Mouse (Mus musculus) MEL (cell line): ENCODE measurements at regions not wholly inside any gene's neighbourhood (a gene's known extent, or its start where the extent isn't known, plus 50 kb on each side); places are given as distances from the start of the nearest gene placed in this dataset.
A peak's percentile ranks its signal among the peaks of the same experiment; 100 is the strongest.
"Not testable (repeated sequence)": the region's sequence is repeated elsewhere in the genome, so short reads cannot be mapped to it uniquely, and the experiment has no call there.

Source experiments
- DNase-seq: peaks from one replicate; pipeline ENCODE4 v3.0.0; 2011; ENCODE audit warnings: low read depth, low spot score
- H3K27ac ChIP-seq: 2 replicates; pipeline ENCODE4 v1.5.1; 2012; ENCODE audit warnings: low read depth, mild to moderate bottlenecking, control low read depth, low read length, moderate library complexity; ENCODE audit not compliant: control insufficient read depth
- H3K27me3 ChIP-seq, 2 experiments: fragments of 150-350 bp in 1 of 2; sonication (generic) in 1 of 2; 2 replicates each; pipeline ENCODE4 v1.6.1; 2012; ENCODE audit warnings: low read length in 2 of 2, mild to moderate bottlenecking in 2 of 2, improper control_type of control experiment in 1 of 2, moderate library complexity in 1 of 2; ENCODE audit not compliant: insufficient read depth in 2 of 2, control insufficient read depth in 1 of 2
- H3K36me3 ChIP-seq, 2 experiments: 2 replicates each; pipeline ENCODE4 v1.6.1; 2012 to 2014; ENCODE audit warnings: low read length in 2 of 2, improper control_type of control experiment in 1 of 2, inconsistent platforms in 1 of 2, mild to moderate bottlenecking in 1 of 2; ENCODE audit not compliant: insufficient read depth in 2 of 2, control insufficient read depth in 1 of 2
- H3K4me1 ChIP-seq, 2 experiments: fragments of 150-350 bp in 1 of 2; sonication (generic) in 1 of 2; 2 replicates each; pipeline ENCODE4 v1.6.1; 2012; ENCODE audit warnings: low read length in 2 of 2, improper control_type of control experiment in 1 of 2, mild to moderate bottlenecking in 1 of 2; ENCODE audit not compliant: insufficient read depth in 2 of 2, control insufficient read depth in 1 of 2
- H3K4me3 ChIP-seq, 2 experiments: fragments of 150-350 bp in 1 of 2; sonication (generic) in 1 of 2; 2 replicates each; pipeline ENCODE4 v1.5.1; 2012; ENCODE audit warnings: low read depth in 2 of 2, low read length in 2 of 2, mild to moderate bottlenecking in 2 of 2, moderate library complexity in 2 of 2, control low read depth in 1 of 2, improper control_type of control experiment in 1 of 2; ENCODE audit not compliant: control insufficient read depth in 1 of 2, insufficient read depth in 1 of 2
- H3K79me2 ChIP-seq: 2 replicates; pipeline ENCODE4 v1.6.1; 2012; ENCODE audit warnings: mild to moderate bottlenecking, low read length, moderate library complexity; ENCODE audit not compliant: control insufficient read depth, poor library complexity, insufficient read depth
- H3K9ac ChIP-seq: 2 replicates; pipeline ENCODE4 v1.6.1; 2012; ENCODE audit warnings: low read depth, mild to moderate bottlenecking, control low read depth, low read length, moderate library complexity; ENCODE audit not compliant: control insufficient read depth, poor library complexity, severe bottlenecking
- H3K9me3 ChIP-seq: fragments of 150-350 bp; sonication (generic); replicated peaks from 2 replicates; pipeline ENCODE4 v1.6.1; 2012; ENCODE audit warnings: mild to moderate bottlenecking, low read length, improper control_type of control experiment, moderate library complexity; ENCODE audit not compliant: insufficient read depth
- BHLHE40 ChIP-seq: IDR thresholded peaks from 2 replicates; pipeline ENCODE4 v1.6.1; 2012; ENCODE audit warnings: low read depth, mild to moderate bottlenecking, inconsistent platforms, low read length, improper control_type of control experiment, borderline replicate concordance
- CHD2 ChIP-seq: IDR thresholded peaks from 2 replicates; pipeline ENCODE4 v1.6.1; 2011; ENCODE audit warnings: low read length, improper control_type of control experiment
- CTCF ChIP-seq, 3 experiments: IDR thresholded peaks in 2 of 3; conservative IDR thresholded peaks in 1 of 3; 2 replicates each; pipeline ENCODE4 v1.5.1; 2011 to 2012; ENCODE audit warnings: low read length in 3 of 3, low read depth in 2 of 3, mild to moderate bottlenecking in 2 of 3, improper control_type of control experiment in 1 of 3, inconsistent platforms in 1 of 3, mixed read lengths in 1 of 3, moderate library complexity in 1 of 3; ENCODE audit not compliant: control insufficient read depth in 1 of 3, insufficient read depth in 1 of 3, poor library complexity in 1 of 3, severe bottlenecking in 1 of 3
- E2F4 ChIP-seq: IDR thresholded peaks from 2 replicates; pipeline ENCODE4 v1.6.1; 2011; ENCODE audit warnings: low read depth, low read length, improper control_type of control experiment, borderline replicate concordance
- GABPA ChIP-seq: IDR thresholded peaks from 2 replicates; pipeline ENCODE4 v1.6.1; 2012; ENCODE audit warnings: low read depth, mild to moderate bottlenecking, inconsistent platforms, low read length, improper control_type of control experiment, moderate library complexity
- GATA1 ChIP-seq: IDR thresholded peaks from 2 replicates; pipeline ENCODE4 v1.6.1; 2011; ENCODE audit warnings: low read depth, low read length, improper control_type of control experiment
- HCFC1 ChIP-seq: IDR thresholded peaks from 2 replicates; pipeline ENCODE4 v1.6.1; 2012; ENCODE audit warnings: low read depth, mild to moderate bottlenecking, inconsistent platforms, low read length, improper control_type of control experiment, moderate library complexity
- KAT2A ChIP-seq: conservative IDR thresholded peaks from 2 replicates; pipeline ENCODE4 v1.6.1; 2012; ENCODE audit warnings: low read depth, low read length, improper control_type of control experiment, inconsistent platforms
- MAFK ChIP-seq: IDR thresholded peaks from 2 replicates; pipeline ENCODE4 v1.6.1; 2011; ENCODE audit warnings: low read depth, mild to moderate bottlenecking, low read length, improper control_type of control experiment, borderline replicate concordance
- MXI1 ChIP-seq: IDR thresholded peaks from 2 replicates; pipeline ENCODE4 v1.6.1; 2011; ENCODE audit warnings: mild to moderate bottlenecking, low read depth, low read length, improper control_type of control experiment
- NRF1 ChIP-seq: IDR thresholded peaks from 2 replicates; pipeline ENCODE4 v1.6.1; 2014; ENCODE audit warnings: low read depth, mild to moderate bottlenecking, inconsistent platforms, low read length, improper control_type of control experiment, moderate library complexity; ENCODE audit not compliant: poor library complexity, insufficient read depth, severe bottlenecking
- POLR2AphosphoS5 ChIP-seq: IDR thresholded peaks from 2 replicates; pipeline ENCODE4 v1.6.1; 2012; ENCODE audit warnings: low read depth, borderline replicate concordance, mild to moderate bottlenecking, inconsistent platforms, low read length, moderate library complexity, mixed read lengths
- RAD21 ChIP-seq: IDR thresholded peaks from 2 replicates; pipeline ENCODE4 v1.6.1; 2011; ENCODE audit warnings: mild to moderate bottlenecking, low read depth, low read length, improper control_type of control experiment
- SIN3A ChIP-seq: IDR thresholded peaks from 2 replicates; pipeline ENCODE4 v1.6.1; 2012; ENCODE audit warnings: low read length, improper control_type of control experiment, inconsistent platforms
- SMC3 ChIP-seq: IDR thresholded peaks from 2 replicates; pipeline ENCODE4 v1.6.1; 2011; ENCODE audit warnings: low read depth, low read length, improper control_type of control experiment
- TAL1 ChIP-seq: IDR thresholded peaks from 2 replicates; pipeline ENCODE4 v1.6.1; 2012; ENCODE audit warnings: mild to moderate bottlenecking, inconsistent platforms, low read length, moderate library complexity, mixed read lengths
- TCF12 ChIP-seq: IDR thresholded peaks from 2 replicates; pipeline ENCODE4 v1.6.1; 2014; ENCODE audit warnings: low read depth, mild to moderate bottlenecking, inconsistent platforms, low read length, improper control_type of control experiment, moderate library complexity
- UBTF ChIP-seq: IDR thresholded peaks from 2 replicates; pipeline ENCODE4 v1.6.1; 2012; ENCODE audit warnings: low read depth, mild to moderate bottlenecking, inconsistent platforms, low read length, improper control_type of control experiment, moderate library complexity, borderline replicate concordance; ENCODE audit not compliant: insufficient read depth
- USF1 ChIP-seq: IDR thresholded peaks from 2 replicates; pipeline ENCODE4 v1.6.1; 2014; ENCODE audit warnings: low read depth, mild to moderate bottlenecking, inconsistent platforms, low read length, improper control_type of control experiment, moderate library complexity
- ZC3H11A ChIP-seq: IDR thresholded peaks from 2 replicates; pipeline ENCODE4 v1.6.1; 2012; ENCODE audit warnings: low read depth, mild to moderate bottlenecking, inconsistent platforms, low read length, improper control_type of control experiment
- ZKSCAN1 ChIP-seq: IDR thresholded peaks from 2 replicates; pipeline ENCODE4 v1.6.1; 2012; ENCODE audit warnings: low read depth, mild to moderate bottlenecking, inconsistent platforms, low read length, improper control_type of control experiment, moderate library complexity
- ZNF384 ChIP-seq: IDR thresholded peaks from 2 replicates; pipeline ENCODE4 v1.6.1; 2012; ENCODE audit warnings: low read depth, mild to moderate bottlenecking, inconsistent platforms, low read length, improper control_type of control experiment

GRCm38 (mm10) chrX:70606349-70606748 lies 129.4 kb upstream of the Tmem185a start:
- no peaks in the 10 kb centered on the region for H3K9me3 ChIP-seq
- H3K4me3 ChIP-seq, result no peak overlapping the region
- H3K27me3 ChIP-seq, result no peaks in the 10 kb centered on the region
- H3K9ac ChIP-seq, result no peak overlapping the region
- no peaks in the 10 kb centered on the region for H3K36me3 ChIP-seq
- H3K79me2 ChIP-seq, result no peaks in the 10 kb centered on the region
- DNase-seq, result no peak
- no peaks in the 10 kb centered on the region for H3K4me1 ChIP-seq
- H3K27ac ChIP-seq, result no peak overlapping the region
- no peak for TF ChIP-seq NRF1
- TF ChIP-seq HCFC1, result no peak
- TF ChIP-seq TCF12, result no peak
- TF ChIP-seq MAFK, result no peak
- no peak for TF ChIP-seq MXI1
- no peak for TF ChIP-seq E2F4
- no peak for TF ChIP-seq ZNF384
- no peak for TF ChIP-seq USF1
- no peak for TF ChIP-seq CHD2
- no peak for TF ChIP-seq GABPA
- no peak for TF ChIP-seq KAT2A
- no peak for TF ChIP-seq BHLHE40
- TF ChIP-seq ZC3H11A, result no peak
- no peak for TF ChIP-seq GATA1
- no peak for TF ChIP-seq SIN3A
- TF ChIP-seq TAL1, result no peak
- no peak for TF ChIP-seq UBTF
- TF ChIP-seq POLR2AphosphoS5, result no peak
- no peak for TF ChIP-seq SMC3
- no peak for TF ChIP-seq ZKSCAN1

DNA sequence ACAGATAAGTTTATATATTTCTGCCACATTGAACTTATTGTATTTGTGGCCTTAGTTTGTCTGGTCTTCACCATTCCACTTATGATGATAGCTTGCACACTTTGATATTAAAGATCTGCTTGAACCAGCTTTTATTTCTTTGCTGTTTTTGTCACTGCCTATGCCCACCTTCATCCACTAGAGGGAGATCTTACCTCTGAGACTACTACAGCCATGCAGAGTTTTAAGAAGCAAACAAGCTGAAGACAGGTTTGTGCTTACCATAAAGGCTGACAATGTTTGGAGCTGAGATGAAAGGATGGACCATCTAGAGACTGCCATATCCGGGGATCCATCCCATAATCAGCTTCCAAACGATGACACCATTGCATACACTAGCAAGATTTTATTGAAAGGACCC lies 105.4 kb upstream of the Tmem185a start:
- DNase-seq, result peak; percentile 34
- TF ChIP-seq SMC3, result peak; percentile 58
- TF ChIP-seq ZC3H11A, result peak; percentile 46
- peak; percentile 11 to 64 (median 41); a peak in 4 of 6 replicates for TF ChIP-seq CTCF (IDR thresholded peaks at IDR 0.05 in 2 of 3, conservative IDR thresholded peaks at IDR 0.05 in 1 of 3; ENCODE audit: control insufficient read depth in 1 of 3, insufficient read depth in 1 of 3, low read depth in 2 of 3, low read length in 3 of 3, poor library complexity in 1 of 3, severe bottlenecking in 1 of 3)
- peak; percentile 59 for TF ChIP-seq RAD21
- TF ChIP-seq, all 39 proteins: peak for 4; not testable (repeated sequence) for 35
- H3K9ac ChIP-seq, H3K36me3 ChIP-seq, H3K4me3 ChIP-seq, H3K79me2 ChIP-seq, H3K9me3 ChIP-seq, H3K4me1 ChIP-seq, H3K27ac ChIP-seq, H3K27me3 ChIP-seq: not testable (repeated sequence)
